Mouse (Mus musculus): ENCODE data around the gene Mmp2. TPM values are rescaled to one million over a fixed set of nuclear protein-coding genes. Genes with fewer than 3 reads are reported as not detected.
"Not testable (repeated sequence)": the region's sequence is repeated elsewhere in the genome, so short reads cannot be mapped to it uniquely, and the experiment has no call there.

The Mmp2 gene
- polyA plus RNA-seq, 3 experiments from 2014 or later, result not detected

DNA sequence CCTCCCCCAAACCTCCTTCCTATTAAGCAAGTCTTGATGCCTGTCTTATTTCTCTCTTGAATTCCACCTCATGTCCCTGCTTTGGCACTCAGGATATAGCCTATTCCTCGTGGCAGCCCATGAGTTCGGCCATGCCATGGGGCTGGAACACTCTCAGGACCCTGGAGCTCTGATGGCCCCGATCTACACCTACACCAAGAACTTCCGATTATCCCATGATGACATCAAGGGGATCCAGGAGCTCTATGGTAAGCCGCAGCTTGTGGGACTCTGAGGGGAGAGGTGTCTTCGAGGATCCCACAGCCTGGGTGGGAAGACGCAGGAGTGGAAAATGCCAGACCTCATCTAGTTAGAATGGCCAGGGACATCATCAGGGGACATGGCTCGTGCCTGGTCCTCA lies 12.1 kb downstream of the Mmp2 start:
- no peak for ATAC-seq

DNA sequence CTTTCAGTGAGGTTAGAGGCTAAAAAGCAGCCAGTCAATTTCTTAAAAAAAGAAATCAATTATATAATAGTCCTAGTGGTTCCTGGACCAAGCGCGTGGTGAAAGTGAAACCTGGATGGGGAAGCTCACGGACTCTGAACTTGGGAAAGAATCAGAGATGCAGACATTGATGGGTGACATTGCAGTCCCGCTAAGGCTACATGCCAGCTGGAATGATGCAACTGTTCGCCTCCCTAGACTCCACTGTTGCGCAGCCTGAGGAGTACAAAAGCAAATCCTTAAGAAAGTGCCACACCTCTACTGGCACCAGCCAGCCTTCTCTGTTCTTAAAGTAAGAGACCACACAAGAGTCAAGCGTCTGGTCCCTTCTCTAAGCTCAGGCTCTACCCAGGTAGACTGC lies 12.8 kb downstream of the Mmp2 start:
- no peak for ATAC-seq

DNA sequence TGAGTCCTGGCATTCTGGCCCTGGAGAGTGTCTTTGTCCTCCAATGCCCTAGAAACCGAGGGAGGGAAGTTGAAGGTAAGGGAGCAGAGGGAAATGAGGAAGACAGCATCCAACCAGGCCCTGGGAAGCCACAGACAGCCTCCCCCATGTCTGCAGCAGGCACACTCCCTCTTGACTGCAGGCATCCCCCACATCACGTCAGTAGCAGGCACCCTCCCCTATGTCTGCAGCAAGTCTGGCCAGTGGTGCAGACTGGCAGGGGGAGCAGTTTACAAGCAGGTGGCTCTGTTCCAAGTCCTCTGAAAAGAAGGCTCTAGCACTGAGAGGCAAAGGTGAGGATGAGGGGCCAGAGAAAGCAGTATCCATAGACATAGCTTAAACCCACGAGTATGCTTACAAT lies 19.6 kb downstream of the Mmp2 start:
- no peak for ATAC-seq

DNA sequence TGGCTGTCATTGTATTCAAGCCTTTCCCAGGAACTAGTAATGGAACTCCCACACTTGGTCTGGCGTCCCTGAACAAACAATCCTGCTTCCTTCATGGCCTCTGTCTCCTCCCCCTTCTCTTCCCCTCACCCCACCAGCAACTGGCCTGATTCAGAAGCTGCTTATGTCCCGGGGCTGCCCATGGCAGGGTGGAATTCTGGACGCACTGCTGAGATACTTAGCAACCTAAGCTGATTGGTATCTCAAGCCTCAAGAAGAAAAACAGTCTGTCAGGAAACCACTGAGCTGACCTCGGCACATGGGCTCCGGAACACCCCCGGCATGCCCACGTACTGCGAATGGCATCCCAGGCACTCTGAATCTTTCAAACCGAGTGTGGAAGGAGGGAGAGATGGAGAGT lies 20.2 kb downstream of the Mmp2 start:
- ATAC-seq, result no peak

DNA sequence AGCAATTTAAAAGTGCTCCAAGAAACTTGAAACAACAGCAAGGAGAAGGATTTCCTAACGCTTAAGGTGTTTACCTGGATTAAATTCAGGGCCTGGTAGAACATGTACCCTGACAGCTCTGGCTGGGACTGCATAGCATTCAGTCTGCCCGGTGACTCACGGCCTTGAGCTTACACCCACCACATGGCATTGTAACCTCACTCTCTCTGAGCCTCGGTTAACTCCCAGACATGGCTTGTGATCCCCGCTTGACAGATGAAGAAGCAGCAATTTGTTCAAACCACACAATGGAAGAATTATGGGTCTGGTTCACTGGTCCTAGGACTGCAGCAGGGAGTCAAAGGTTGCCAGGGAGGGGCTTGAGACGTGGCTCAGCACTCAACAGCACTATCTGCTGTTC lies 22.2 kb downstream of the Mmp2 start:
- no peak for ATAC-seq

DNA sequence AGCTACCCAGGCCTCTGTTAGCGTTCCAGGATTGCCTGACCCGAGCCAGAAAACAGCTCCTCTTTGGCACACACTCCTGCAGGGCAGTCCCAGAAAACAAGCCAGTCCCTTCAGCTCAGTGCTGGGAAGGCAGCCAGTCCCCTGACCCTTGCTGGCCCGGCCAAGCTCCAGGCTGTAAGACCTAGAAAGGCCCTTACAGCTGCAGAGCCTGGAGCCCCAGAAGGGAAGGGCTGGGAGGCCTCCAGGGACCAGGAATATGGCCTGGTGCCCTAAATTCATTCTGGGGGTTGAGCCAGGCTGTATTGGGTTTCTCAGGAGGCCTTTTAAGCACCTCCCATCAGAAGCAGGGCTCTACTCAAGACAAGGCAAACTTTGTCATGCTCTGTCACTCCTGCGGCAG lies 23.1 kb downstream of the Mmp2 start:
- no peak for ATAC-seq

DNA sequence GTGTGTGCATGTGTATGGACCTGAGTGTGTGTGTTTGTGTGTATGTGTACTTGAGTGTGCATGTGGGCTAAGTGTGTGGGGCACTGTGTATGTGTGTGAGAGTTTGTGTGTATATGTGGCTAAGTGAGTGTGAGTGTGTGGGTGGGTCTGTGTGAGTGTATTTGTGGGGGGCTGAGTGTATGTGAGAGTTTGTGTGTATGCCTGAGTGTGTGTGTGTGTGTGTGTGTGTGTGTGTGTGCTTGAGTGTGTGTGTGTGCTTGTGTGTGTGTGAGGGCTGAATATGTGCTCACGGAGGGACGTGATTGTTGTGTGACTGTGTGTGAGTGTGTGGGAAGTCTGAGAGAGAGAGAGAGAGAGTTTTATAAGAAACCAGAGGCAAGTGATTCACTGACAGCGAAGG lies 24.3 kb downstream of the Mmp2 start:
- no peak for ATAC-seq

DNA sequence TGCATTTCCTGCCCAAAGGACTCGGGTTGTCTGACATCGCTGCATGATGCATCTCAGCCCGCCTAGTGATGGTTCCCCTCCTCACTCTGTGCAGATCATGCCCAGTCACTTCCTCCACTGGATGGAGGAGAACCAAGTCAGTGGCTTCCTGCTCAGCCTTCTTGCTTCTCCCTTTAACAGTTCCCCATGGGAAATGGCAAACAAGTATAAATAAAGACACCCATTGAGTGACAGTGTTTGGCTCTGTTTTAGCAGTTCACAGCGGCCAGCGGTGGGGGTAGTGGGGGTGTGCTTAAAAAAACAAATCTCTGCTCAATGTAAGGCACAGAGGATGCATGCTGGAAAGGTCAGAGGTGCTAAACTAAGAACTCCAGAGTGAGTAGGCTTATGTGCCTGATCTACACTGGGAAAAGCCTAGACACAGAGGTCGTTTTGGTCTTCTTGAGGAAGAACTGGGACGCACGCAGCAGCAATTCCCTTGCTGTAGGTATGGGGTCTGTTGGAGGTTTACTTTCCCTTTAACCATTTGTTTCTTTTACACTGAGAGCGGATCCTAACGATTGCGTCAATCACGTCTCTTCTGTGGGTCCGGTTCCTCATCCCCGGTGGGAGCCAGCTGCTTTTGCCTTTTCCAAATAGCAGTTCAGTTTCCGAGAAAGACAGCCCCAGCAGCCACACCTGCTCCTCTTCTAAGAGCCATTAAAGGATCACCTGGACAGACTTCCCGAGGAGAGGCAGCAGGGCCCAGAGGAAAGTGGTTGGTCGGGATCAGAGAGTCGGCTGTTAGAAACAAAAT lies 26.3 kb downstream of the Mmp2 start:
- ATAC-seq, result no peak

DNA sequence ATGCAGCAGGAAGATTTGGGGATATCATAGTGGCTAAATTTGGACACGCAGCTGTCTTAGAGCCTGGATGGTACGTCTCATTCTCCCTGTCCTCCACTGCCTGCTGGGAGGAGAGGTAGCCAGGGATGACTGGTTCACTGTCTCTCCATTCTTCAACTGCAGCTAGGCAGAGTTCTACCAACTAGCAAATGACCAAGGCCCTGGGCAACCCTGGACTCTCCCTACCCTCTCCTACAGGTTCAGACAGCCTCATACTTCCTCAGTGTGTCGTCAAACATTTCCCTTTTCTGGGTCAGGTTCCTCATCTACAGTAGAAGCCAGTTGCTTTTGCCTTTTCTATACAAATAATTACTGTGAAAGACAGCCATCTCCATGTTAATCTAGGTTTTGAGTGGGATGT lies 27.6 kb downstream of the Mmp2 start:
- ATAC-seq, result no peak

DNA sequence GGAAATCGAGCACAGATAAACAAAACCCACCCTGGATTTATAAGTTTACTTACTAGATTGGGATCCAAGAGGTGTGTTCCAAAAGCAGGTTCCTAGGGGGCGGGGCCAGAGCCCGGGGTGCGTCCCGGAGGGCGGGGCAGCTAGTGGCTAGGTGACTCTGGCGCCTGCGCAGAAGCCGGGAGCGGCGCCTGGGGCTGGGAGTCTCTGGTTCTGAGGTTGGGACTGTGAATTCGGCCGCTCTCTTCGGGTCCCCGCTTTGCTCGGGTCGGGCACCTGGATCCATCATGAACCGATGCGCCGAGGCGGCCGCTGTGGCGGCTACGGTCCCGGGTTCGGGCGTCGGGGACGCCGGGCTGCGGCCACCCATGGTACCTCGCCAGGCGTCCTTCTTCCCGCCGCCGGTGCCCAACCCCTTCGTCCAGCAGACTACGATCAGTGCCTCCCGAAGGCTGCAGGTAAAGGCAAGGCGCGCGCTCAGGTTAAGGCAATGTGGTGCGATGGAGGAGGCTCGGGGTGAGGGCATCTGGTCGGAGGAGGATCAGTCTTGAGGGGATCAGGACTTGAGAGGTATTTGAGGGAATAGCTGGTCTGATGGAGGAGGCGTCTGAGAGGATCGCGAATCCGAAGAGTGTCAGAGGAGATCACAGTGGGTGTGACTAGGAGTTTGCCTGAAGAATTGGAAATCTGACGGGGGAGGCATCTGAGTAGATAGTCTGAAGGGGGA lies 28.2 kb downstream of the Mmp2 start, which contains the start of gene Lpcat2:
Gene Lpcat2 (plus strand): TSS at position 169 of the 724 bp plus-strand sequence.
- no peak for ATAC-seq

DNA sequence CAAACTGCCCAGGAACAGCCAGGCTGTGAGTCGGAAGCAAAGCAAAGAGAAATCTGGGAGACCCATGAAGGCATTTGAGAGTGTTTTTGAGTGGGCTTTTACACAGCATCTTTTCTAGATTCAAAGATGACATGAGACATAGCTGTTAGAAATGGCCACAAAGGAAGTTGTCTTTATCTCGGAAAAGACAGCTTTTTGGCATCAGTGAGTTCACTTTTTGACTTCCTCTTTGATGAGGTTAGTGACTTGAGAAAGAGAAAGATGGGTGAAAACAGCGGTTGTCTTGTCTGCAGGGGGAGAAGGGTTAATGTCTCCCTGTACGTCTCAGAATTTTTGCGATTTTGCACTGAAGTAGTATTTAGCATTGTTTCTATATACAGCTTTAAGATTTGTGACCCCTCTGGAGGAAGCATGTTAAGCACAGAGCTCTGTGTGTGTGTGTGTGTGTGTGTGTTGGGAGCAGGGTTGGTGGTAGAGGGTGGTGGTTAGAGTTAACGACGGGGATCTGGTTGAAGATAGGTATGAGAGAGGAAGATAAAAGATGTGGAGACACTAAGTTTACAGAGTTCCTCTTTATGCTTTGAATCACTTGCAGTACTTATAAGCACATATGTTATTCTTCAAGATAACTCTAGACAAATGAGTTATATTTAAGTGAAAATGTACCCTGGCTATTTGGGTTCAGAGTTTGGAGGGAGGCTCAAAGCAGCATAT lies 29.3 kb downstream of the Mmp2 start:
- ATAC-seq, result no peak

DNA sequence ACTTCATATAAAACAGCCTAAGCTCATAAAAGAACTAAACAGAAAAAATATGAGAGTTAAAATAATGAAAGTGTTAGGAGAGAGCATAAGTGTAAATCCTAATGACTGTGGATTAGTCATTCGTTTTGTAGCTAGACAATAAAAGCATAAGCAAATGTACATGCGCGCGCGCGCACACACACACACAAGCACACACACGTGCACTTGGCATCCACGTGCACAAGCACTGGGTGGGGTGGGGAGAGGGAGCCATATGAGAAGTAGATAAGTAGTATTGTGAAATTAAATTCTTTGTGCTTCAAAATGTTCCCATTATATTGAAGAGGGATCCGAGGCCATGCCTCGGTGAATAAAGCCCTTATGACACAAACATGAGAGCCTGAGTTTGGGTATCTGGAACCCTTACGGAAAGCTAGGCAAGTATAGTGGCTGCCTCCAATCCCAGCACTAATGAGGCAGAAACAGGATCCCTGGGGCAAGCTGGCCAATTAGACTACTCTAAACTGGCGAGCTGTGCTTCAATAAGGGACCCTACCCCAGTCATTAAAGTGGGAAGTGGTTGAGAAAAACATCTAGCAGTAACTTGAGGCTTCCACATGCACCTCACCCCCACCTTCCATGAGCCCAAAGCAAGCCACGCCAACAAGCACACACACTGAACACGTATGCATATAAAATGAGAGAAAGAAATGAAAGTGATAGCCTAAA lies 31.5 kb downstream of the Mmp2 start:
- no peak for ATAC-seq

DNA sequence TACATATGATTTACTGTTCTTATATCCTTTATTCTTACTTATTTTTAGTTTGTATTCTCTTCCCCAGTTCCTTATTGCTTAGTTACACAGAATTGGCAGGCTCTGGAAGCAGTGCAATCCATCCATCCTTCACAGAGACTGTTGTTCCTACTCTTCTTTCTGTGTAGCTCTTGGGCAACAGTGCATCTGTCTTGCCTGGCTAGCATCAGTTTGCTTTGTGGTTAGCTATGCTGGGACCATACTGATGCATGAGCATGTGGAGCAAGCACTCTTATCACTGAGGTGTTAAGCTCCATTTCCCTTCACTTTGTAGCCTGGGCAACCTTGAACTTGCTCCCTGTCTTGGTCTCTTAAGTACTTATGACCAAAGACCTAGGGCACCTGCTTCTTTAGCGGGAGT lies 34.9 kb downstream of the Mmp2 start:
- no peak for ATAC-seq

DNA sequence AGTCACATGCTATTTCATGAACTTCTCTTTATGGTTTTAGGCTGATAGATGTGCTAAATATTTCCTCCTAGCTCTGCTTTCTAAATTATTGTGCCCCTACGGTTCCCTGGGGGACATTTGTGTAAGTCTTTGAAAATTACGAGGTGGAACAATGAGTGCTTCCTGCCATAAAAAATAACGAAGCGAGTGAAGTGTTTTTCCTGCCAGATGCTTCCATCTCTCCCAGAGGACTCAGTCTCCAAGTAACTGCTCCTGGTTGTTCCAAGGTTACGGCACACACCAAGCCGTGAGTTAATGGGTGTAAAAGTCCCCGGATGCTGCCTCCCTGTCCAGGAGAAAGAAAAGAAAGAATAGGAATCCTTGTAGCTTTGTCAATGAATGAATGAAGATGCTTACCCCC lies 43.2 kb downstream of the Mmp2 start:
- ATAC-seq, result no peak

DNA sequence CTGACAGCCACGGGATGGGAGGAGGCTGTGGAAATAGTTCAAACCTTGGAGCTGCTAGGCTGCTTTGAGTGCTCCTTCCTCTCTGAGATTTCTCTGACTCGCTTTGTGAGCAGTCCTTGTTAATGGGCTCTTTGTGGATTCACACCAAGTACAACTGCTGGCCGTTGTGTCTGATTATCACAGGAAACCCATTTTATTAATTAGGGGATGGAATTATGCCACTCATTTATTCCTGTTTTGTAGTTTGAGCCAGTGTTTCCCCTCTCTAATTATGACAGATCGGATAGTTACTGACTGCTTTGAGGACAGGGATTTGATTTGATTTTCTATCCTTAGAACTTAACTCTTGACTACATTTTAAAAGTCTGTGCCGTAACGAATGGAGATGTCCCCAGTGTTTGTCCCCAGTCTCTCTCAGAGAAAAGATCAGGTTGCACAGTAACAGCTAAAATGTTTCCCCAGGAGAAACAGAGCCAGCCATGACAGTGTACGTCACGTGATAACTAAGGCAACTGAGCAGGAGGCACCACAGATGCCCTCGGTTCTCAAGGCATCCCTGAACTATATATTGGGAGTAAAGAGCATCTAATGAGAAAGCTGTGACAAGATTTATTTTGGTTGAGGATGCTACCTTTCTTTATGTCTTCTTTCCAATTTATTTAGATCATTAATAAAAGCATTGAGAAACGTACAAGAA lies 45.1 kb downstream of the Mmp2 start:
- no peak for ATAC-seq

DNA sequence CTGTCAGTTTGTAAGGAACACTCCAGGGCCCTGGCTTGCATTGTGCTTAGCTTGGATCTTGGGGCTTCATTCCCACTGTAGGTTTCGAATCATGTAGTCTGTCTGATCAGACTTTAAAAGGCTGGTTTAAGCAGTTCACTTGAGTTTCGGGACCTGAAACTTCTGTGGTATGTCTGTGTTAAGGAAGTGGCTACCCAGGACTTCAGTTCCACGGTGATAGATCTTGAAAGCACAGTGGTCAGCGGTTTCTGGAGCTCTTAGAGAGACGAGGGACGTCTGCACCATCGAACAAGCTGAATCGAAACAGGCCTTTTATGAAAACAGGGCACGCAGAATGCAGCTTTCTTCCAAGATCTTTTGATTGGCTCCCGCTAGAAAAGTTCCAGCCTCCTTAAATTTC lies 48.7 kb downstream of the Mmp2 start:
- ATAC-seq, result no peak

DNA sequence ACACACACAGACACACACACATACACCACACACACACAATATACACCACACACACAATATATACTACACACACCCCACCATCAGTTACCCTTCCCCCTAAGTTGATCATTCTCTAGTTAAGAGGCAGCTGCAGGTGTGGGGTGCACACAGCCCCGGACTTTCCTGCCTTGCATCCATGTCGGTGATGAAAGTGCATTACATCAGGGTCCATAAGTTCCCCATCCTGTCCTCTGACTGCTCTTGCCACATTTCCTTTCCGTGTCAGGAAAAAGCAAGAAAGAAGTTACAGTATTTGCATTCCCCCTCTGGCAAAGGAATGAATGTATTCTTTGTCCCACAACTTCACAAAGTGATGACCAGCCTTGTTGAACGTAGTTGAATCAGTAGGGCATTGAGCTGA lies 54.2 kb downstream of the Mmp2 start:
- no peak for ATAC-seq

DNA sequence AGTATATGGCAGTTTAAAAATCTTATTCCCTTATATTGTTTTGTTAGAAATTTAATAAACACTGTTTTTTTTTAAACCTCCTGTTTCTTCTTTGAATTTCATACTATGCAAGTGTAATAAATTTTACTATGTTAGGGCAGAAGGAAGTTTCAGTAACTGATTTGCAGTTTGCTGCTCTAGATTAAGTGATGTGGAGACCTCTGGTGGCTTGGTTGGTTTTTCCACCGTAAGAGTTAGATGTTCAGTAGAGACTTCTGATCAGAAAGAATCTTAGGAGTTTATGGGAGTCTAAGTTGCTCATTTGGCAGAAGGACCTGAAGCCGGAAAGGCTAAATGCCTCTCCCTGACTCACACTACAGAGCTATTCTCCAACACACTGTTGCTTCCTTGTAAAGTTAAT lies 56.7 kb downstream of the Mmp2 start:
- ATAC-seq, result no peak

DNA sequence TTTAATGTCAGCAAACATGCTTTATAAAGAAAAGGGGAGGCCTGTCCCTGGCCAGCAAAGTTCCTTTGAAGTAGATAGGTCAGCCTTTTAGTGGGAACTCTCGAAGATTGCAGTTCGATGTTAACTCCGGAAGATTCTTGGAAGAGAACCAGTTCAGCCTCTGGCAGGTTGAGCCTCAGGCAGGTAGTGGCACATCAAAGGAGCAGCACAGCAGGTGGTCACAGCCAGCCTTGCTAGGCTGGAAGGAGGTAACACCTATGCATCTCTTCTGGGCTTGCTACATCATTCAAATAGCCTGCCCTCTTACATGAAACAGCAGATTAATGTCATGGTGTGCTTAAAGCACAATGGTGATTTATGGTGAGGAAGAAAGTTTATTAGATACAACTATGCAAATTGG lies 65.1 kb downstream of the Mmp2 start:
- not testable (repeated sequence) for ATAC-seq

DNA sequence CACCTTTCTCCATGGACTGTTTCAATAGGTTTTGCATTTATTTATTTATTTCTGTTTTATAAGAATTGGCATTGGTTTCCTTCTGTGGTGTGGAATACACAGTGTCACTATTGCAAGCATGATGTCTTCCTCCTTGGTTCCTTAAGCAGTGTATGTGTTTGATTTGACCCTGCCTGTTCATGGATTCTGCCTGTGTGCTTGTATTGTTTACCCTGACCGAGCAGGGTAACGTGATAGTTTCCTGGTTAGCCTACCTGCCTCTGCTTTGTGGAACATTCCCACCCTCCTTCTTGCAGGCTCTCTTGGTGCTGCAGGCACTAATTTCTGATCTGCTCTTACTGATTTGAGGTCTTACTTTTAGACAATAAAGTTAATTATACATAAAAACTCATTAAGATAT lies 66.8 kb downstream of the Mmp2 start:
- no peak for ATAC-seq

DNA sequence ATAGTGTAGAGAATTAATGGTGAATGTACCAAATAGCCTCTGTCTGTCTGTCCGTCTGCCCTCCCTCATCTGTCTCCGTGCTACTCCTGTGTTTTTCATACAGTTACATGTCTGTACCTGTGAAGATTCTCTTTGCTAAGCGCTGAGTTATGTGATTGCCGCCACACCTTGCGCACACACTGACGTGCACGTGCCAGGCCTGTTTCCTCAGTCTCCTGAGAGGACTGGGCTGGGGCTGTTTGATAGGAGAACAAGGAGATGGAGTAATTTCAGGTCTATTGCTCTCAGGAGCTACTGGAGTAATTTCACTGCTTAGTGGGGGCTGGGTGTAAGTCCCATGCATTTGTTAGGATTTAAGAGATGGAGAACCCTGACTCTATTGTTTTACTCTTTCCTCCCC lies 68.0 kb downstream of the Mmp2 start:
- ATAC-seq, result no peak

DNA sequence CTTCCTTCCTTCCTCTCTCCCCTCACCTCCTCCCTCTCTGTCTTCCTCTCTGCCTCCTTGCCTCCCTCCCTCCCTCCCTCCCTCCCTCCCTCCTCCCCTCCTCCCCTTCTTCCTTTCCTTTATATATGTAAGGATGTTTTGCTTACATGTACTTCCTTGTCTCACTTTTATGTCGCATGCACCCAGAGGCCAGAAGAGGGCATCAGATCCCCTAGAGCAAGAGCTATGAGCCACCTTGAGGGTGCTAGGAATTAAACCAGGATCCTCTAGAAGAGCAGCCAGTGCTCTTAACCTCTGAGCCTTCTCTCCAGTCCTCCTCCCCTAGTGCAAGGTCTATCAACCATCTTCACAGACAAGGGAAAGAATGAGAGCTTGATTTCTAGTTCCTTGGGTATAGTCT lies 69.0 kb downstream of the Mmp2 start:
- no peak for ATAC-seq
